Mouse (Mus musculus): Measurements from ENCODE around the gene Elmod2.

GRCm38 (mm10) chr8:83272464-83272863 is 59.8 kb downstream of the Elmod2 start:
- TF ChIP-seq POLR2A (IDR thresholded peaks at IDR 0.05; ENCODE audit: insufficient read depth, low read length) (no peak), CTCF (IDR thresholded peaks at IDR 0.05; ENCODE audit: low read depth, low read length) (no peak), EP300 (IDR thresholded peaks at IDR 0.05; ENCODE audit: insufficient read depth, low read depth, low read length) (no peak)
